Mouse (Mus musculus): ENCODE measurements around the gene Ryr3. TPM values are rescaled to one million over a fixed set of nuclear protein-coding genes. Genes with fewer than 3 reads are reported as not detected.

Ryr3 gene
- polyA plus RNA-seq, 1 experiment = 0.61 TPM

DNA sequence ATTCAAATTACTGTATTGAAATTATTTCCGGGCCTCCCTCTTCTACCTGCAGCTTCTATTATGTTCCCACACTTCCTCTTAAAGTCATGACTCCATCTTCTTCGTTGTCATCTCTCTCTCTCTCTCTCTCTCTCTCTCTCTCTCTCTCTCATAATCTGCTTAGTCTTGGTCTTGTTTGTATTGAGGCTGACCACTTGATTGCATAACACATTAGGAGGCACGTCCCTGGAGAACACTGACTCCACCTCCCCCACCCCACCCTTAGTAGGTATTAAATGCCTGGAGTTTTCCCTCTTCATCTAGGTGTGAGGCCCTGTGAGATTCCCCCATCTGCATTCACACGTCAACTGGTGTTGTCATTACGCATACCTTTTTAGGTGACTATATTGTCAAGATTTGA, 620.5 kb downstream of the Ryr3 start:
- no peak for DNase-seq (ENCODE audit: low read depth, low spot score)
- WGBS = 67% methylated on average over 5 of the region's 5 CpGs

- 76% methylated on average over 3 of the region's 3 CpGs for WGBS
These were observed 621.1 kb downstream of the Ryr3 start for GRCm38 (mm10) chr2:112595807-112596206.

DNA sequence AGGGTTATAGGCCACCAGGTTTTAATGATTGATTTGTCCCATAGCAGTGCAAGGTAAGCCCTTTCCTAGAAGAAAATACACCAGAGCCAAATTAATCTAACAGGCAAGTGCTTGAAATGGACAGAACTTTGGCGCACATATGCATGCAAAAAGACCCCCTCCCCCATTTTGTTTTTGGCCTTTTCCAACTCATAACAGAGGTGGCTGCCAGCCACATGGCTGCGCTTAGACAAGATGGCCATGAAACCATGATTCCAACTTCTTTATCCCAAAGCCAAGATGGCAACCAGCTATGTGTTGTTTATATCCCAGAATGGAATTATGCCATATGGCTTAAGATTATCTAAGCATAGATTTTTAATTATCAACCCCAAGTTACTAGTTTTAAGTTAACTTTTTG, 623.1 kb downstream of the Ryr3 start:
- 98% methylated on average over 2 of the region's 2 CpGs for WGBS

More at GRCm38 (mm10) chr2:112595807-112596206, 621.1 kb downstream of the Ryr3 start:
- DNase-seq (ENCODE audit: low read depth, low spot score) = no peak

GRCm38 (mm10) chr2:112593322-112593721, 623.6 kb downstream of the Ryr3 start:
- 56% methylated on average over 2 of the region's 2 CpGs for WGBS
- no peak for DNase-seq (ENCODE audit: low read depth, low spot score)

More for the DNA sequence above, 623.1 kb downstream of the Ryr3 start:
- DNase-seq (ENCODE audit: low read depth, low spot score) = no peak

DNA sequence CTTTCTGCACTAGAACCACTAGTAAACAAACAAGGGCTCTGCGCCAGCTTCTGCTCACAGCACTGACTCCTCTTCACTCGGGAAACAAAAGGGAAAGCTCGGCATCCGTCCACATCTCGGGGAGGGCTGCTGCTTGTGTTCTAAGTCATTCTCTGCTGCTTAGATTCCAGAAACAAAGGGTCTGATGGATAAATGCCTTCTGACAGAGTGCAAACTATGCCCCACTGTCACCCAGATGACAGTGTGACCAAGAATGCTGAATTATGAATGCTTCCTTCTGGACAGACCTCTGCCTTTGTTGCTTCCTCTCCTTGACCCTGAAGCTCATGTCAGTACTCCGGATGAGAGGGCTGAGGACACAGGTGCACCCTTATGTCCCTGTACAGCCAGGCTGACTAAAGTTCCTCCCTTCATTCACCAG, 625.4 kb downstream of the Ryr3 start:
- no peak for DNase-seq (ENCODE audit: low read depth, low spot score)
- WGBS = 73% methylated on average over 6 of the region's 6 CpGs

- no peak for DNase-seq (ENCODE audit: low read depth, low spot score)
- whole genome bisulfite sequencing = 72% methylated on average over 7 of the region's 7 CpGs
These were observed 625.9 kb downstream of the Ryr3 start for GRCm38 (mm10) chr2:112590985-112591384.

Other genes with a start within 250 kb of the Ryr3 start
- gene Tmco5b, start 68.6 kb upstream of the Ryr3 start, polyA plus RNA-seq (2012; rRNA removed) = not detected in 2 replicates
- 3.5 and 8.8 TPM in 2 replicates for gene Fmn1, start 110.6 kb upstream of the Ryr3 start, polyA plus RNA-seq (2012; rRNA removed)